Mouse (Mus musculus) embryo, embryonic 10.5 days (tissue): ENCODE results near the gene Hmgn1.
"Not testable (repeated sequence)": the region's sequence is repeated elsewhere in the genome, so short reads cannot be mapped to it uniquely, and the experiment has no call there.

ENCODE experiments used
- DNase-seq: peaks from one replicate; pipeline ENCODE4 v3.0.0-alpha.2; 2015; ENCODE audit warnings: low spot score

The Hmgn1 gene

GRCm38 (mm10) chr16:96126684-96127171, 801 bp downstream of the Hmgn1 start:
- DNase-seq, result peak; percentile 62

DNA sequence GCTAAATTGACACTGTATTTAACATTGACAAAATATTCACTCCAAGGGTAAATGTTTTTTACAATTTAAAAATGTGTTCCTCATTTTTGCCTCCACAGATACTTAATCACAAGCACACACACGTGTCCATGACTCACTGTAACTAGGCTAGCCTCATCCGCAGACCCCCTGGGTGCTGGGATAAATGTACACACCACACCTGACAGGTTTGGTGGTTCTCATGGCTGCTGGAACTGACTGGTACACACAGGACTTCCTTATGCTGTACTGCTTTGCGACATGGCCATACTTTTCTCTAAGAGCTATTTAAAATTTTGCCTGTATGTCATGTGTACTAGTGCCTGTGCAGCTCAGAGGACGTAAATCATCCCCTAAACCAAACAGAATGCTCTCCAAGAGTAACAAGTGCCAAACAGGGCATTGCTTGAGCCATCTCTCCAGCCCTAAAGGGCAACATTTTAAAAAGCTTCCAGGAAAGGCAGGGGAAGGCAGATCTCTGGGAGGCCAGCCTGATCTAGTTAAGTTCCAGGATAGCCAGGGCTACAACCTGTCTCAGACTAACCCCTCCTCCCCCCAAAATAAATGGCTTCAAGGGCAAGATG, 7.4 kb downstream of the Hmgn1 start:
- DNase-seq, result no peak

DNA sequence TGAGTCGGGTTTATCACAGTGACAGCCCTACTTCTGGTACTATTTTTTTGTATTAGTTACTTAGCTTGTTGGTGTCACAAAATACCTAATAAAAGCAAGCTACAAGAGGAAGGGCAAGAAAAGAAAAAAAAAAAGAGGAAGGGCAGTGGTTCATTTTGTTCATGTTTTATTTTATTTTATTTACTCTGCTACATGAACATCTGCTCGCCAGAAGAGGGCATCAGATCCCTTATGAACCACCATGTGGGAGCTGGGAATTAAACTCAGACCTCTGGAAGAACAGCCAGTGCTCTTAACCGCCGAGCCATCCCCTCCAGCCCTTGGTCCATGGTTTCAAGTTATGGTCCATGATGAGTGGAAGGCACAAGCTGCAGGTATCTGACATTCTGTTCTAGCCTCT, 12.8 kb downstream of the Hmgn1 start:
- DNase-seq, result no peak

GRCm38 (mm10) chr16:96112769-96113168, 14.8 kb downstream of the Hmgn1 start:
- DNase-seq, result no peak

GRCm38 (mm10) chr16:96110655-96111345, 16.7 kb downstream of the Hmgn1 start:
- DNase-seq, result no peak

DNA sequence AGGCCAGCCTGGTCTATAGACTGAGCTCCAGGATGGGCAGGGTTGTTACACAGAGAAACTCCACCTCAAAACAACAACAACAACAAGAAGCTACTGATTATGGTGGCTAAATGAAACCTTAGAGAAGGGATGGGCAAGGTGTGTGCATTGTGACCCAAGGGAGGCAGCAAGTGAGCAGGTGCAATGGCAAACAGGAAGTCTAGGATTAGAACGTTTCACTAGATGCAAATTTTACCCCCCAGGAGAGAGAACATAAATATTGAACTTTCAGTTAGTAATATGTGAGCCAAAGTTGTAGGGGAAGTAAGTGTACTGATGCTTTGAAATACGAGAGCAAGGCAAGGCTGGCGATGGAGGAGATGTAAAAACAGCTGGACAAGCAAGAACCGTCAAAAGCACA, 17.9 kb downstream of the Hmgn1 start:
- no peak for DNase-seq

DNA sequence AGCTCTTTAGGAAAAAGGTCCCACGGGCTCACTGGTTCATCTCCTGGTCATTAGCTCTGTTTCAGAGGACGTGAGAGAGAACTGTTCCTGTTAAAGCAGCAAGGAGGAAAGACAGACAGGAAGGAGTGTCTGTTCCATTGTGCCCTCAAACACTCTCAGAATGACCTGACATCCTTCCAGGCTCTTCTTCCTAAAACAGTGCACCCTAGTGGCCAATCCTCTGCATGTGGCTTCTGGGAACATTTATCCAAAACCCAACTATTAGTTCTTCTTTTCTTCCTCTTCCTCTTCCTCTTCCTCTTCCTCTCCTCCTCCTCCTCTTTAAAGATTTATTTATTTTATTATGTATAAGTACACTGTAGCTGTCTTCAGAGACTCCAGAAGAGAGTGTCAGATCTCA, 24.5 kb downstream of the Hmgn1 start:
- DNase-seq, result peak; percentile 61

DNA sequence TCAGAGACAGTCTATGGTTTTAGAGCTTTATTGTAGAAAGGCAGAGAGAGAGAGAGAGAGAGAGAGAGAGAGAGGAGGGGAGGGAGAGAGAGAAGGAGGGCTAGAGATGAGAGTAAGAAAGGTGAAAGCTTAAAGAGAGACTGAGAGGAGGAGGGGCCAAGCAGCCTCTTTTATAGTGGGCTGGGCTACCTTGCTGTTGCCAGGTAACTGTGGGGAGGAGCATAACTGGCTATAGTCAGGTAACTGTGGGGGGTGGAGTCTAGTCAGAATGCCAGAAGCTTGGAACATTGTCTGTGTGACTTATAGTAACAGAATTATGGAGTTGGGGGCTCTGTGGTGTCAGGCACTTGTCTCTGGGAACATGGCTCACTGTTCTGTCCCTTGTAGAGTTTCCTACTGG, 29.7 kb downstream of the Hmgn1 start:
- not testable (repeated sequence) for DNase-seq

- DNase-seq, result no peak
Observed at GRCm38 (mm10) chr16:96095966-96096365, 31.6 kb downstream of the Hmgn1 start.

GRCm38 (mm10) chr16:96091515-96092504, 35.7 kb downstream of the Hmgn1 start:
- no peak for DNase-seq

DNA sequence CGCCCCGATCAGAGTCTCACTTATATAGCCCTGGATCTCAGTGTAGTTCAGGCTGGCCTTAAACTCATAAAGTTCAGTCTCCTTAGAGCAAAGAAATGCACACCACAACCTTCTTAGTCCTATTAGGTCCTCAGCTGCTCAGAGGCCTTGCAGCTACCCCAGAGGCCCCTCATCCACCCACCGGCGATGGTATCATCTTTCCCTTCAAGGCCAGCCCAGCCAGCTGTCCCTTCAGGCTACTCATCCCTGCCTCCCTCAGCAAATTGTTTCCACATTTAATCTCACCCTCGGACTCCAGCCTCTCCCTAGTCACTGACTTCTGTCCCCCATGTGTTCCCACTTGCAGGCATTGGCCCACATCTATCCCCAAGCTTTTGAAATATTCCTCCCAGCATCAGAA, 39.4 kb downstream of the Hmgn1 start:
- DNase-seq, result peak; percentile 22

- no peak for DNase-seq
Observed at GRCm38 (mm10) chr16:96087436-96087835, 40.1 kb downstream of the Hmgn1 start.

DNA sequence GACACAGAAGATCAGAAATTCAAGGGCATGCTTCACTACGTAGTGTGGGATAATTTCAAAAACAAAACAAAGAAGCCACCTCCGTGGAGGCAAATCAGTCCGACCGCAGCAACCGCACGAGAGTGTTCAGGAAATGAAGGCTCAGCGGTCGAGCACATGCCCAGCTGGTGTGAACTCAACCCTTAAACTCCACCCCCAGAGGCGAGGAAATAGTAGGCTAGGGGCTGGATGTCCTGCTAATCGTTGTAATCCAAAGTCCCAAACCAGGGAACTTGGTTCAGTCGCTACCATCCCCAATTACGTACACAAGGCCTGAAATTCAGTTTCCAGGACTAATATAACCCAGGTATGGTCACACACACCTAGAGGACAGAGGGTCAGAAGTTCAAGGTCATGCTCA, 40.5 kb downstream of the Hmgn1 start:
- no peak for DNase-seq

- no peak for DNase-seq
Observed at GRCm38 (mm10) chr16:96085597-96085996, 41.9 kb downstream of the Hmgn1 start.

DNA sequence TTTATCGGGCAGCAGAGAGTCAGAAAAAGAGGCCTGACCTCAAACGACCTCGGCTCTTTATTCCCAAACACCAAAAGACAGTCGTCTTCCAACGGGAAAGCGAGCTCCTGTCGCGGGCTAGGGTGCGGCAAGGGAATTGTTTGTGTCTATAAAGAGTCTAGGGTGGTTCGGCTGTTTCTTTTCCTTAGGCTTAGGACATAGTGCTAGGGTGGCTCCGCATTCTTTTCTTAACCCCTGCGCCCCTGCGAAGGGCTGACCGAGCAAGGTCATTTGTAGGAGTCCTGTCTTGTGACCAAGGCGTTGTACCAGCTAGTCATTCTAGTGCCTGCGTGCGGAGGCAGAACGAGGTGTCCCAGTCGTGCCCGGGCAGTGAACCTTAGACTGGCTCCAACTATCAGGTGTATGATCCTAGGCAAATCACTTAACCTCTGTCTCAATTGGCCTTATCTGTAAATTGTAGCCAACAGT, 44.3 kb downstream of the Hmgn1 start:
- no peak for DNase-seq

- peak; percentile 91 for DNase-seq
Observed at GRCm38 (mm10) chr16:96082301-96083178, 45.0 kb downstream of the Hmgn1 start, which contains the start of gene Brwd1. Gene Brwd1, minus strand, starts transcription at chr16:96082526.

DNA sequence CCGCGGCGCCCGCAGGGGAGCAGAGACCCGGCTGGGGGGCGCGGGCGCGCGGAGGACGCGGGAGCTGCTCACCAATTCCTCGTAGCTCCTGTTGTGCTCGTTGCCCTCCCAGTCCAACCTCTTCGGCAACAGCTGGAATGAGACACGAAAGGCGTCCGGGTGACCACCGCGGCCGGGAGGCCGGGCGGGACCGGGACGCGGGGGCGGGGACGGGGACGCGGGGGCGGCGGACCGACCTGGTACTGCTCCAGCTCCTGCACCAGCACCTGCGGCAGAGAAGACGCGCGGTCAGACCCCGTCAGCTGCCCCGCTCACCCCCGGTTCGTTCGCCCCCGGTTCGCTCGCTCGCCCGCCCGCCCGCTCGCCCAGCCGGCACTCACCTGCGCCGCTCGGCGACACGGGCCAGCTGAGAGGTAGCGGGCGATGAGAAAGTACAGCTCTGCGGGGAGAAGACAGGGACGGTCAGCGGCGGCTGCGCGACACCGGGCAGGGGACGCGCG, 45.7 kb downstream of the Hmgn1 start:
- no peak for DNase-seq

DNA sequence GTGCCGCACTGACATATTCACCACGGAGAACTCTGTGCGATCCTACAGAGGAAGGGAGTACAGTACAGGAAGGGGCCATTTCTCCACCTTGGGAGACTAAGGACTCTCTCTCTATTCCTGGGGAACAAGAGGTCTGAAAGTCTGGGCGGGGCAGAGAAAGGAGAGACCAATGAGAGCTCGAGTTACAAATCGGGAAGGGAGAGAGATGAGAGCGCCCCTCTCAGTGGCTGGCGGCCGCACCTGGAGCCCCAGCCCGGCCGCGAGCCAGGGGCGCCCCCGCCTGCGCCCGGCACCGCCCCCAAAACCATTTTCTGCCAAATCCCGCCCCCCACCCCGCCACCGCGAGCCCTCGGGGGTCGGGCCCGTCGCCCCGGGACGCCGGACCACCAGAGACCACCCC, 46.2 kb downstream of the Hmgn1 start:
- DNase-seq, result peak; percentile 94

DNA sequence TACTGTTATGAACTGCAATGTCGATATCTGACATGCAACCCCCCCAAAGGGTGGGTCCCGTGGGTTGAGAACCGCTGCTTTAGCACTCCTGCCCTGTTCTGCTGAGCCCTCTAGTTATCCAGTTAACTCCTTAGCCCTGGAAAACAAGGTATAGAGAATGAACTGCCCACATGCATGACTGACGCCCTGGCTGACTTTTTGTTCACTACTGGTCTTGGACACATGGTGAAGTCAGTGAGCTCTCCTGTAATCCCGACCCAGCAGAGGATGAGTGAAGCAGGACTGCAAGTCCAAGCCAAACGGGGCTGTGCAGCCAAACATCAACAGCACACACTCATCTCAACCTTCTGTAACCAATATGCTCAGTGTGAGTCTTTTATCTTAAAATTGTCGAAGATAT, 47.0 kb downstream of the Hmgn1 start:
- no peak for DNase-seq
